10 mouse cellular contexts compared by ENCODE assay signal in genomic region chr11:117541205-117541884, GRCm38 (mm10). TPM values are rescaled to one million over a fixed set of nuclear protein-coding genes. Genes with fewer than 3 reads are reported as not detected.
A peak's percentile ranks its signal among the peaks of the same experiment; 100 is the strongest.
DNase-seq lines count a peak whose midpoint lies in the region; ATAC-seq lines count a peak whose summit lies in the region.
"Had no signal": no experiment of that assay in that cellular context is flagged by ENCODE, and none has a peak within 500 bp of the region (broad histone marks: within the 10 kb centered on the region; RNA-seq: fewer than 3 reads in every experiment).

No protein-coding gene starts in this region.

- ATAC-seq in neural tube, embryonic 11.5 days (ENCODE audit: insufficient read depth, low FRiP score, low TSS enrichment): no peak

- no peak overlapping the region for H3K4me3 ChIP-seq in neural tube, embryonic 11.5 days (ENCODE audit: low read depth, low read length)

- H3K9me3 ChIP-seq in neural tube, embryonic 11.5 days (ENCODE audit: control insufficient read depth, low read length): no peaks in the 10 kb centered on the region

- 0 out of 2 replicates have a peak overlapping the region, but pooled peaks have one; percentile 31 for H3K27ac ChIP-seq in neural tube, embryonic 11.5 days (ENCODE audit: low read depth, low read length)

- H3K9ac ChIP-seq in neural tube, embryonic 11.5 days (ENCODE audit: low read length): no peak overlapping the region

- peak; percentile 40 for DNase-seq in layer of hippocampus, adult 11-12 months (ENCODE audit: low spot score)
- DNase-seq in layer of hippocampus, adult 9-11 months: no peak
- DNase-seq in embryo, embryonic 9.5 days (ENCODE audit: extremely low spot score): peak; percentile 55
- peak; percentile 52 for DNase-seq in heart, postnatal 4 days
- peak; percentile 40 to 52 for DNase-seq in layer of hippocampus, postnatal 36 days
- peak; percentile 59 for DNase-seq in neural tube, embryonic 11.5 days (ENCODE audit: low spot score)
- no peak for DNase-seq in ovary, adult 18-20 months (ENCODE audit: low spot score)
- no peak for DNase-seq in urinary bladder, adult 18-20 months (ENCODE audit: low spot score in 2 of 2)

- 6% methylated on average over 6 of the region's 6 CpGs for WGBS in neural tube, embryonic 11.5 days

- H3K27me3 ChIP-seq in neural tube, embryonic 11.5 days (ENCODE audit: control insufficient read depth, insufficient read depth, low read length): no peaks in the 10 kb centered on the region

- no peak overlapping the region for H3K4me2 ChIP-seq in neural tube, embryonic 11.5 days (ENCODE audit: low read depth)

- H3K4me1 ChIP-seq in neural tube, embryonic 11.5 days (ENCODE audit: control insufficient read depth, insufficient read depth, low read length): peaks cover 7% of the 10 kb centered on the region; the same call in 1 of the 2 replicates

- H3K36me3 ChIP-seq in neural tube, embryonic 11.5 days (ENCODE audit: control insufficient read depth, insufficient read depth, low read length): 0 out of 2 replicates have a peak, but pooled peaks cover 2% of the 10 kb centered on the region

RNA-seq across cellular contexts. Expression of gene Gm11733, which starts 57.2 kb away (rescaled TPM):
- not detected for total RNA-seq in heart, postnatal 4 days (2021)
- total RNA-seq in layer of hippocampus, postnatal 36 days (2021): under 1 TPM in 1 of 2 experiments, not detected in 1; 0.15 TPM
- not detected in 2 replicates for polyA plus RNA-seq in neural tube, embryonic 11.5 days (2014; fragmentation: Nextera tagmentation; extraction: Ambion mirVana)
- total RNA-seq: gastrocnemius, postnatal 4 days; MEL had no signal

Comparison
In these comparisons a context has a peak if more than half of its experiments do, and no peak if none do; other contexts are left out.
1. DNase-seq: peak in layer of hippocampus, adult 11-12 months (single experiment), embryo, embryonic 9.5 days (single experiment), heart, postnatal 4 days (single experiment), layer of hippocampus, postnatal 36 days (2 of 2) and neural tube, embryonic 11.5 days (single experiment); none in layer of hippocampus, adult 9-11 months (single experiment), ovary, adult 18-20 months (single experiment) and urinary bladder, adult 18-20 months (0 of 2).